Mouse (Mus musculus) kidney, postnatal 14 days (tissue): ENCODE results near the gene Gabra5.
A peak's percentile ranks its signal among the peaks of the same experiment; 100 is the strongest.

ENCODE experiments used
- DNase-seq: peaks from one replicate; pipeline ENCODE4 v3.0.0; 2022; ENCODE audit warnings: mixed read lengths

Gene Gabra5

DNA sequence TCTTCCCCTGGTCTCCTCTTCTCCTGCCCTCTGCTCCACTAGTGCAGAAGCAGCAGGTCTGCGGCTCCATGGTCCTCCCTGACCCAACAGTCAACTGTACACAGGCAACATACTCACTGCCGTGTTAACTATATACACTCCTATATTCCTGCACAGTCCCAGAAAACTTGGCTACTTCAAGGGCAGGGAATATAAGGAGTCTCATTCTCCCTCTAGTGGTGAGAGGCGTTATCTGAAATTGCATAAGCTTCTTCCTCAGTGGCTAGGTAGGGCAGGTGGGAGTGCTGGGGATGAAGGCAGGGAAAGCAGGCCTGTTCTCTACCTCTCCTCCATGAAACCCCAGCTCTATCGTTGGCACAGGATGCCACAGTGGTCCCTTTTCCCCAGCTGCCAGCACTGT is 125.7 kb downstream of the Gabra5 start:
- peak; percentile 24 for DNase-seq

DNA sequence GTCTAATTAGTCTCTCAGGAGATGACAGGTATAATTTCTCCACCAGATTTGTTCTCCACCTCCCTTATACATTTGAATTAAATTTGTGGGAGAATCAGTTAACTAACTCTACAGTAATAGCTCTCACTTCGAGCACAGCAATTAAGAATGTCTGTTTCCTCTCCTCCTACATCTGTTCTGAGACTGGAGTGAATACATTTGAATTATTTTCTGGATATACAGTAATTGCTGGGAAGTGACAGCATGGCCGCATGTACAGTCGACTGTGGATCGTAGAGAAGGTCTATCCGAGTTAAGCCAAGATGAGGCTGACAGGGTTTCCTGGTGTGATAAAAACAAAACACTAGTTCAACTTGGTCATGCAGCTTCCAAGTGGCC is 143.9 kb downstream of the Gabra5 start:
- DNase-seq = no peak

DNA sequence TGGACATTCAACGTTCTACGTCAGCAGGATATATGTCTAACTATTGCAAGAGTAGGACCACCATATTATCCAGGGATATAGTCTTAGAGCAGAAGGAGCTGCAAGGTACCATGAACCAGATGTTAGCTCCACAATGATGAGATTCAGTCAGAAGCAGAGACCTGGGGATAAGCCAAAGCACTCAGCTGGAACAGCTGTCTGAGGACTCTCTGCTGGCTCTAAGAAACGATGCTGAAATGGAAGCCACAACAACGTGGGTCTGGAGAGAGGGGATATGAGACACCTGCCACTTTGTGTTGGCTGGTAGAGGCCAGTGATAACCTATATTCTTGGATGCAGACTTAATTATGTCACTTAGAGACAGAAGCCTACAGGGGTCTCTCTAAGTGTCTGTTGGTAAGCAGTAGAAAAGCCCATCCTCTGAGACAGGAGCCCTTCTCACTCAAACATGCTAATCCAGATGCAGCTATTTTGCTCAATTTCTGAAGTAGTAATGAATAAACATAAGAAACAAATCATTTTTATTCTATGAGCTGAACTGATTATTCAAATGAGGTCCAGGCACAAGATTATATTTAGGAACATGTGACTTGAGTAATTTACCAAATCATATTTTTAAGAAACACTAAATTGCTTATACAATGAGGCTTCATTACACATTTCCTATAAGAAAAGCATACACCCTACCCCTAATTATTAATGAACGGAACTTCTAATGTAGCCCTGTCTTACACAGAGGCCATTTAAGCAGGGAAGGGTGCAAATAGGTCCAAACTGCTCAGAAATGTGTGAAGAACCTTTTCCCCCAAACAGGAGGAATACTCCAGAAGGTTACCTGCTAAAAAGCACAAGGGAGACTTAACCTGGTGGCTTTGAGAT is 144.5 kb downstream of the Gabra5 start:
- DNase-seq = no peak

DNA sequence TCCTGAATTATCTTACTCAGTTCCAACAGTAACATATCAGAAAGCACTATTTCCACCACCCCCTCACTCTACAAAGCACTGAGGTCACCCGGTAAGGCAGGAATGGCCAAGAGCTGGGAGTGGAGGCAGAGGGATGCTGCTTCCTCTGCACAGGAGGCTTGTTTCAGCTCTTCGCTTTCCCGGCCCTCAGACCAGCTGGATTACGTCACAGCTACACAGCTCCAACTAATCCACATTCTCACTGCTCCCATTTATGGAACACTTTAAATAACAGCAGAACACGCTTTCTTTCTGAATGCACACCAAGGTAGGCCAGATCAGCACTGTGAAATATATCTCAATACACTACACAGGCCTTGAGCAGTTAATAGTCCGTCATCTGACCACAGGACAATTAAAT is 146.0 kb downstream of the Gabra5 start:
- DNase-seq = no peak

DNA sequence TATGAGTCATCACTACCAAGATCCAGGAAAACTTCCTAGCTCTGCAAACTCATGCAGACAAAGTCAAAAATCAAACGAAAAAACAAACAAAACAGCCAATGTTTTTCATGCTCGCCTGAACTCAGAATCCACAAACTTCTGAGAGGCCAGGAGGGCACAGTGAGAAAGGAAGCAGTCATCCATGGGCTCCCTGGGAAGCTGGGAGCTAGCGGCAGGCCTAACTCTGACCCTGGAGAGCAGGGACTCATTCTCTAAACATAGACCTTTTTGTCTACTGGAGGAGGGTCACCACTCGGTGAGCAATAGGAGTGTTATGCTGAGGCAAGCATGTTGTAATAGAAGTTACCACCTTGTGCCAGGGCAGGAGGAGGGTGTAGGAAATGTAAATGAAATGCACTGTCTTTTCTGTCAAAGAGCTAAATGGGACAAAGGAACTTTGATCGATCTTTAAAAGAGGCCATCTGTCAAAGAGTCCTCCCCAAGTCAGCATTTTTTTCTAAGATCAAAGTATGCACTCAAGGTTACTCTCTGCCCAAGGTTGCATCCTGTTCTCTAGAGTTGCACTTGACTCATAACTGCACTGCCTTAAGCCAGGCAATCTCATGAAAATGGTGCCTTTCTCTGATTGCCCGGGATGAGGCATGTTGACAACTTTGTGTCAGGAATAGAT is 151.9 kb downstream of the Gabra5 start:
- DNase-seq = peak; percentile 6
